Mouse (Mus musculus) layer of hippocampus, postnatal 36 days (tissue): ENCODE measurements at regions not wholly inside any gene's neighbourhood (a gene's known extent, or its start where the extent isn't known, plus 50 kb on each side); places are given as distances from the start of the nearest gene placed in this dataset.
A peak's percentile ranks its signal among the peaks of the same experiment; 100 is the strongest.

Source experiments
- DNase-seq, 2 experiments: peaks; one replicate each; pipeline ENCODE4 v3.0.0; 2022

DNA sequence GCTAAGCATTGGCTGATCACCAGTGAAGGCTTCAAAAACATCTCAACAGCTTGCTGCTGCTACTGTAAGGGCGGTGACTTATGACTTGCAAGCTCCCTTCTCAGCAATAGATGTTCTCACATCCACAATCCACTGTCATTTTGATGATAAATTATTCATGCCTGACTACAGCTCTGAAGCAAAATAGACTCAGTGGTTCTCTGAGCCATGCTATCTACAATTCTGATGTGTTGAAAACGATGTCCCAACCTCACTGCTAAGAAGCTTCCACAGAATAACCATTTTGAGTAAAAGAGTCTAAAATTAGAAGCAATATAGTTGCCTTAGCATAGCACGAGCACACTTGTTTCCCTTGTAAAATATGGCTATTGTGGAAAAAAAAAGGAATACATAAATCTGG, 440.8 kb downstream of the Gm19965 start:
- no peak for DNase-seq

DNA sequence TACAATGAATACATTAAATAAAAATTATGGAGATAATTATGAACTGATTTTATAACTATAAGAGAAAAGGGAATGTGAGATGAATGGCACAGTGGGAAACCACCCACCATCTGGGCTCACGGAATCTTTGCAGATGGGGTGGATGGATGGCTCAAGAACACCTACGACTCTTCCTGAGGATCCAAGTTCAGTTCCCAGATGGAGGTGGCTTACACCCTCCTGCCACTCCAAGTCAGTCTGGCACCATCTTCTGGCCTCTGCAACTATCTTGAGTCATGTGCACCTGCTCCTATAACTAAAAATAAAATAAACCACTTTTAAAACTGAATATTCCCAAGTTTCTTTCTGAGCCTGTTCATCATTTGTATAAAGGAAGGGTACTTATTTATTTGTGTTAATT, 445.6 kb downstream of the Gm19965 start:
- peak in 1 of 2 experiments; percentile 3 for DNase-seq

DNA sequence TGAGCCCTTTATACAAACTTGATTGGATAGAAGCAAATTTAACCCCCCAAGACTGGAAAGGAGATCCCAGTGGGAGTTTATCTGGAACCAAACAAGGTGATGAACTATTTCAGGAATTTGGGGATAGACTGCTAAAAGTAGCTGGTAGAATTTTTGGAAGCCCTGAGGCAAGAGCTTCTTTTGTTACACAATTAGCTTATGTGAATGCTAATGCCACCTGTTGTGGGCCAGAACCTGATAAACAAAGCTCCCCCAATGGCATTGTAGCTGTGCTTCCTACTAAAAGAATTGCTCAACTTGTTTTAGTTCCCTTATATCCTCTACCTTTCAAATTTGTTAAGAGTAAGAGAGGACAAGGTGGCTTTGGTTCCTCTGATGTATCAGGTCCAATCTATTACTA, 406.2 kb upstream of the Gm28363 start:
- no peak for DNase-seq

- DNase-seq: no peak
Measured at GRCm38 (mm10) chr1:117299232-117299631, 397.7 kb upstream of the Gm28363 start.
